Mouse (Mus musculus): ENCODE measurements at regions not wholly inside any gene's neighbourhood (a gene's known extent, or its start where the extent isn't known, plus 50 kb on each side); places are given as distances from the start of the nearest gene placed in this dataset.

- ATAC-seq (replicated peaks; ENCODE audit: poor library complexity, severe bottlenecking): no peak
These were observed 374.3 kb upstream of the B430305J03Rik start for GRCm38 (mm10) chr3:61740088-61740487.

- ATAC-seq (replicated peaks; ENCODE audit: poor library complexity, severe bottlenecking): no peak
These were observed 372.8 kb upstream of the B430305J03Rik start for GRCm38 (mm10) chr3:61738528-61738927.

GRCm38 (mm10) chr3:61716785-61717184 is 351.0 kb upstream of the B430305J03Rik start:
- no peak for ATAC-seq (replicated peaks; ENCODE audit: poor library complexity, severe bottlenecking)

GRCm38 (mm10) chr3:61687933-61688705 is 322.4 kb upstream of the B430305J03Rik start:
- ATAC-seq (replicated peaks; ENCODE audit: poor library complexity, severe bottlenecking): peak; percentile 30; the same call in 1 of the 2 replicates

- ATAC-seq (replicated peaks; ENCODE audit: poor library complexity, severe bottlenecking): peak; percentile 92
These were observed 305.1 kb upstream of the B430305J03Rik start for GRCm38 (mm10) chr3:61670874-61671273.

GRCm38 (mm10) chr3:61656143-61656542 is 290.4 kb upstream of the B430305J03Rik start:
- ATAC-seq (replicated peaks; ENCODE audit: poor library complexity, severe bottlenecking): no peak

GRCm38 (mm10) chr3:61628535-61628934 is 262.8 kb upstream of the B430305J03Rik start:
- no peak for ATAC-seq (replicated peaks; ENCODE audit: poor library complexity, severe bottlenecking)

- ATAC-seq (replicated peaks; ENCODE audit: poor library complexity, severe bottlenecking): no peak
These were observed 262.3 kb upstream of the B430305J03Rik start for GRCm38 (mm10) chr3:61628099-61628498.

- no peak for ATAC-seq (replicated peaks; ENCODE audit: poor library complexity, severe bottlenecking)
These were observed 258.3 kb upstream of the B430305J03Rik start for GRCm38 (mm10) chr3:61623954-61624487.

GRCm38 (mm10) chr3:61605469-61605868 is 239.7 kb upstream of the B430305J03Rik start:
- peak; percentile 58; the same call in 1 of the 2 replicates for ATAC-seq (replicated peaks; ENCODE audit: poor library complexity, severe bottlenecking)

GRCm38 (mm10) chr3:61602891-61603290 is 237.1 kb upstream of the B430305J03Rik start:
- no peak for ATAC-seq (replicated peaks; ENCODE audit: poor library complexity, severe bottlenecking)

GRCm38 (mm10) chr3:61595574-61595973 is 229.8 kb upstream of the B430305J03Rik start:
- ATAC-seq (replicated peaks; ENCODE audit: poor library complexity, severe bottlenecking): peak; percentile 87

- ATAC-seq (replicated peaks; ENCODE audit: poor library complexity, severe bottlenecking): peak; percentile 97
These were observed 226.6 kb upstream of the B430305J03Rik start for GRCm38 (mm10) chr3:61592342-61592741.

GRCm38 (mm10) chr3:61583669-61584068 is 217.9 kb upstream of the B430305J03Rik start:
- ATAC-seq (replicated peaks; ENCODE audit: poor library complexity, severe bottlenecking): no peak

GRCm38 (mm10) chr3:61582927-61583326 is 217.2 kb upstream of the B430305J03Rik start:
- ATAC-seq (replicated peaks; ENCODE audit: poor library complexity, severe bottlenecking): no peak

GRCm38 (mm10) chr3:61580252-61580651 is 214.5 kb upstream of the B430305J03Rik start:
- no peak for ATAC-seq (replicated peaks; ENCODE audit: poor library complexity, severe bottlenecking)

- no peak for ATAC-seq (replicated peaks; ENCODE audit: poor library complexity, severe bottlenecking)
These were observed 171.4 kb upstream of the B430305J03Rik start for GRCm38 (mm10) chr3:61537113-61537512.

GRCm38 (mm10) chr3:61535751-61536150 is 170.0 kb upstream of the B430305J03Rik start:
- no peak for ATAC-seq (replicated peaks; ENCODE audit: poor library complexity, severe bottlenecking)

- ATAC-seq (replicated peaks; ENCODE audit: poor library complexity, severe bottlenecking): no peak
These were observed 137.4 kb upstream of the B430305J03Rik start for GRCm38 (mm10) chr3:61503178-61503577.

- no peak for ATAC-seq (replicated peaks; ENCODE audit: poor library complexity, severe bottlenecking)
These were observed 129.1 kb upstream of the B430305J03Rik start for GRCm38 (mm10) chr3:61494835-61495234.

- ATAC-seq (replicated peaks; ENCODE audit: poor library complexity, severe bottlenecking): no peak
These were observed 121.1 kb upstream of the B430305J03Rik start for GRCm38 (mm10) chr3:61486808-61487389.
